Mouse (Mus musculus) neutrophil, adult 59 days (primary cell): ENCODE measurements around the gene Bcl2l15. TPM values are rescaled to one million over a fixed set of nuclear protein-coding genes. Genes with fewer than 3 reads are reported as not detected.

ENCODE experiments used
- total RNA-seq, 2 experiments: library from RNA; stranded (reverse); gene quantifications; 1 replicate in 1 of 2; 2 replicates in 1 of 2; pipeline ENCODE4 v1.2.4; 2023

The Bcl2l15 gene
- 1 to 10 TPM in 1 of 2 experiments, under 1 TPM in 1; 0.79 to 2.1 TPM for total RNA-seq

DNA sequence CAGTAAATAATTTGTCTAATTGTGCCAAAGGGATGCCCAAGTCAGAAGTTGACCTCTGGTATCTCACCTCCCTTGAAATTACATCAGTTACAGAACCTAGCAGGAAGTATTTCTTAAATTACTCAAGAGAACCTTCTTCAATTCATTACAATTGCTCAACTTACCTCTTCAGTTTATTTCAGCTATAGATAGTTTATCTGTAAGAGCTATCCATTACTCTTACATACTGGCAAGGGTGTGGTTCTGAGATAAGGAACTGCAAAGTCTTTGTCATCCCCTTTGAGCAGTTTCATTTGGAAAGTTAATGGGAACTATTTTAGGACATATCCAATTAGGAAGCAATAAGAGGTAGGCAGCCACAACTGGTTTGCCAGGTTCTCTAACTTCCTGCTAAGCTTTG, at the start of gene Bcl2l15:
Gene Bcl2l15, plus strand, starts transcription at position 176 of the 400 bp plus-strand sequence.

DNA sequence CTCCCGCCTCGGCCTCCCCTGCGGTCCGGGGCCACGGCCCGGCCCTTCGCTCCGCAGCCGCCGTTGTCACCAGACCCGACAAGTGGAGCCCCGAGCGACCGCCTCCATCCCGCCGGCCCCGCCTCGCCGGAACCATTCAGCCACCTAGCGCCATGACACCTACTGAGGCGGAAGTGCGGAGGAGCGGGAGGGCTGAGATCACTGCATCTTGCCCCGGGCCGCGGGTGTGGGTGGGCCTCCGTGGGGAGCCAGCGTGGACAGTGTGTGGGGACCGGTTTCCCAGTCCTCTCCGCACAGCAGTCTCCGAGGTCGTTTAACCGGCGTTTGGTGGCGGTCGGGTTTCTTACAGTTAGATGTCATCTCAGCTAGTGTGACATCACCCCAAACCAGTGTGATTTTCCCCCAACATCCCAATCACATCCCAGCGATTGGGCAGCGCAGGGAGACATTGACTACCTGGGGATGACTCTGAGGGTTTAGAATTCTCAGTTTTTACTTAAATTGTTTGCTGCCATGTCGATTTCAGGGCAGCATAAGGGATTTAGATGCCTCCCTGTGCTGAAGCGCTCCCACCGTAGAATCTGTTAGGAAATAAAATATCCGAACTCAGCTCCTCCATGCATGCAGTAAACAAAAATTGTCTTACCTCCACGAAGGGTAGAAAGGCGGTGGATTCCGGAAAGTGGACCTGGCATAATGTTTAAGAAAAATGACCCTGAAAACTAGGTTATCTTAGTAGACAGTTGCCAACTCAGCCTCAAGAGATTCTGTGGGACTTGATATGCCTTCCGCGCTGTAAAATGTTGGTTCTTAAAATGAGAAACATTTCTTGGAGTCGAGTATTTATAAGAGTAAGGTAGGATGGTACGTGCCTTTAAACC, 40.9 kb upstream of the Bcl2l15 start, which contains the start of gene Hipk1:
Gene Hipk1, minus strand, starts transcription at position 334 of the 881 bp plus-strand sequence.

DNA sequence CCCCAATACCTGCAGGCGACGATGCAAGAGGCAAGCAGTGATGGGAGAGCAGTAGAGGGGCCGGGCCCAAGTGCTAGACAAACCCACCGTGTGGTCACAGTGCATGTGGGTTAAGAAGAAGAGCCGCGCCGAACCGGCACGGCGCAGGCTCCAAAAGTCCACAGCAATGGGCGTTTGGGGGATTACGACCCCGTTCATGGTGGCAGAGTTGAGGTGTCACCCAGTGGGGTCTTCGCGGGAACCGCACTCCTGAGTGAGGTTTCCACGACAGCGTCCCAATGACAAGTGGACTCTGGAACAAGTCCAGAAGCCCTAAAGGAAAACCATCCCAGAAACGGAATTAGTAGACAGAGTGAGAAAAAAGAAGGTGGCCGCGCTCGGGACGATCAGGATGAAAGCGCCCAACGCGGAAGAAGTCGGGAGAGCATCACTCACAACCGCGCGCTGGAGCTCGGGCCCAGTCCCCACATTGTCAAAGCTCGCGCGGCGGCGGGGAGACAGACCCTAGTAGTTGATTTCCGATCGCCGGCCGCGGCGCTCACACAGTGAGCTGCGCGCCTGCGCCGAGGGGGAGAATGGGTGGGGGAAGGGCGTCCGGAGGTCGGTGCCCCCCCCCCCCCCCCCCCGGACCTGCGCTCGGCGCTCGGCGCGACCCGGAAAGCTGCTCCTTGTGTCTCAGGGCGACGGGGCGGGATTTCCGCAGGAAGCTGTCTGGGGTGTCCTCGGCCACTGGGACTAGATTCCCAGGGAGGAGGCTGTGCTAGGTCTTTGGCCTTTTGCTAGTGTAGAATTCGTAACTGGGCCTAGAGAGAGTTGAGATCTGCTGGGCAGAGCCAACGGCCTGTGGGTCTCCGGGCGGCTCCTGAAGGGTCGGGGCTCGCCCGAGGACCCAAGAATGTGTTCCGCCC, 23.3 kb upstream of the Bcl2l15 start, which contains the start of the genes Dclre1b, Ap4b1 and Gm43064:
Gene Dclre1b, minus strand, starts transcription at position 554 of the 908 bp plus-strand sequence.
Gene Ap4b1, plus strand, starts transcription at position 630 of the 908 bp plus-strand sequence.
Gene Gm43064, plus strand, starts transcription at position 683 of the 908 bp plus-strand sequence.

DNA sequence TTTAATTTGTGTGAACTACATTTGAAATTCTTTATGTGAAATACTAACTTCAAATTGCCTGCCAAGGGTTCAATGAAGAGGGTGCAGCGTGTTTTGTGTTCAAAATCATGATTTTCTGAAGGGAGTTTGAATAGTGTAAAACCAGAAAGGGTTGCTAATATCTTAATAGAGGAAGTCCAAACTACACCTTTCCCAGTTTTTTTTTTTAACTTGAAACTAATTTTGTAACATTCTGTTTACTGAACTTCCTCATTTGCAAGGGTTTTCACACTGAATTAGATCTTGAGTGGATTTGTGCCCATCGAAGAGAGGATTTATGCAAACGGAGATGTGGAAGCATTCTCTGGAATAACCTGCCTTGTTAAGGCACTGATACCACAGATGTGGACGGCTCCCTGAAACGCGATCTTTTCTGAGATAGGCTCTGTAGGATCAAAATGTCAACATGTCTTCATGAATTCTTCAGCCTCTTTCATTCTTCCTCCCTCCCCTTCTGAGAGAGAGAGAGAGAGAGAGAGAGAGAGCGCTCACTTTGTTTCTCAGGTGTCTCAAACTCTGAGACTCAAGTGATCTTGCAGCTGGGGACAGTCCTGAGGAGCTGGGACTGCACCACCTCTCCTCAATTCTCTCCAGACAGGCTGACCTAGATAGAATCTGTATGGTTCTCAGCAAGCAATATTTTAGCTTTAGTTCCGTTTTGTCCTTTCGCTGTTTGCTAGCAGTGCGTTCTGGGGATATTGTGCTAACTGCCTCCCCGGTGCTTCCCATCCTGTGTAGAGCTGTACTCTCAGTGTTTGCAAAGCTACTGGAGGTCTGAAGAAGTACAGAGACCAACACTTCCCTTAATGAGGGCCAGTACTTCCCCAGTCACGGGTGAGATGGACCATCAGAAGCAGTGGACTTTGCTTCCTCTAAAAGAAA, 26.7 kb downstream of the Bcl2l15 start, which contains the start of gene Ptpn22:
Gene Ptpn22, plus strand, starts transcription at position 915 of the 921 bp plus-strand sequence.

Other genes starting within 250 kb of the Bcl2l15 start
- gene Atg4a-ps, start 186.5 kb upstream of the Bcl2l15 start, total RNA-seq = 1 to 10 TPM in 1 of 2 experiments, under 1 TPM in 1; 0.33 to 1.2 TPM
- 1 to 10 TPM; 1.3 to 3.6 TPM for gene Olfml3, start 94.6 kb upstream of the Bcl2l15 start, total RNA-seq
- gene Gm10964, start 93.2 kb upstream of the Bcl2l15 start, total RNA-seq = not detected
- gene Hipk1, start 41.0 kb upstream of the Bcl2l15 start, total RNA-seq = 100 to 1,000 TPM; 392 to 424 TPM
- 10 to 100 TPM; 59.3 to 61.6 TPM for gene Dclre1b, start 23.2 kb upstream of the Bcl2l15 start, total RNA-seq
- 10 to 100 TPM; 18.4 to 19.4 TPM for gene Ap4b1, start 23.1 kb upstream of the Bcl2l15 start, total RNA-seq
- gene Gm43064, start 23.0 kb upstream of the Bcl2l15 start, total RNA-seq = under 1 TPM in 1 of 2 experiments, not detected in 1; 0.24 TPM
- 10 to 100 TPM; 58.0 to 66.1 TPM for gene Ptpn22, start 27.2 kb downstream of the Bcl2l15 start, total RNA-seq
- 10 to 100 TPM; 18.2 to 18.5 TPM for gene Rsbn1, start 81.5 kb downstream of the Bcl2l15 start, total RNA-seq
- gene Phtf1, start 135.5 kb downstream of the Bcl2l15 start, total RNA-seq = 1 to 10 TPM; 7.8 to 8.7 TPM